Mouse (Mus musculus): ENCODE measurements at regions not wholly inside any gene's neighbourhood (a gene's known extent, or its start where the extent isn't known, plus 50 kb on each side); places are given as distances from the start of the nearest gene placed in this dataset.
A peak's percentile ranks its signal among the peaks of the same experiment; 100 is the strongest.

- DNase-seq (ENCODE audit: low spot score in 2 of 2) = no peak
Observed at GRCm38 (mm10) chr1:41410533-41410932, 605.1 kb downstream of the Tmem182 start.

GRCm38 (mm10) chr1:41411641-41412040, 606.2 kb downstream of the Tmem182 start:
- DNase-seq (ENCODE audit: low spot score in 2 of 2) = no peak

GRCm38 (mm10) chr1:41412078-41412477, 606.7 kb downstream of the Tmem182 start:
- no peak for DNase-seq (ENCODE audit: low spot score in 2 of 2)

- no peak for DNase-seq (ENCODE audit: low spot score in 2 of 2)
Observed at GRCm38 (mm10) chr1:41420489-41421327, 615.3 kb downstream of the Tmem182 start.

GRCm38 (mm10) chr1:41427853-41428252, 622.5 kb downstream of the Tmem182 start:
- DNase-seq (ENCODE audit: low spot score in 2 of 2) = no peak

- peak in 1 of 2 experiments; percentile 6 for DNase-seq (ENCODE audit: low spot score in 2 of 2)
Observed at GRCm38 (mm10) chr1:41431127-41431690, 625.8 kb downstream of the Tmem182 start.

- DNase-seq (ENCODE audit: low spot score in 2 of 2) = no peak
Observed at GRCm38 (mm10) chr1:41435379-41435778, 630.0 kb downstream of the Tmem182 start.

- no peak for DNase-seq (ENCODE audit: low spot score in 2 of 2)
Observed at GRCm38 (mm10) chr1:41449972-41450371, 644.6 kb downstream of the Tmem182 start.

Data from frontal cortex, postnatal 10 days (tissue).